Mouse (Mus musculus) cerebellum, adult 11 months (tissue): ENCODE data around the gene Idh3g.

ENCODE experiments used
- DNase-seq: peaks from one replicate; pipeline ENCODE4 v3.0.0; 2022

The Idh3g gene

GRCm38 (mm10) chrX:73786364-73787224 is at the start of gene Idh3g, which contains the start of gene Ssr4:
Gene Idh3g (minus strand): TSS chrX:73786897.
Gene Ssr4 (plus strand): TSS chrX:73787028.
- peak; percentile 90 for DNase-seq

DNA sequence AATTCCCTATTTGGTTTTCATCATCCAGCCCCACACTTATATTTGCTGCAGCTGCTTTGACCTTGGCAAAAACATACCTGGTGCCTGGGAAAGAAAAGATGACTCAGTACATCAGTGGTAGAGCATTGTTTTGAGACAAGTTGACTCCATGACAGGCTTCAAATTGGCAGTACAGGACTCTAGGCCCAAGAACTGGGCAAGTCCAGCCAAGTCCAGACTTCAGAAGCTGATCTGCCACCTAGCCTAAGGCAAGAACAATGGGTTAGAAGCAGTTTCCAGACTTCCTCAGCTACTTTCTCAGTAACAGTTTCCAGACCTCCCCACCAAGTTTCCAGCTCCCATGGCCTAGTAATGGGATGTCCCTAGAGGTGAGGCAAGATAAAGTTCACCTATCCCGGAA is 49.0 kb upstream of the Idh3g start:
- no peak for DNase-seq

DNA sequence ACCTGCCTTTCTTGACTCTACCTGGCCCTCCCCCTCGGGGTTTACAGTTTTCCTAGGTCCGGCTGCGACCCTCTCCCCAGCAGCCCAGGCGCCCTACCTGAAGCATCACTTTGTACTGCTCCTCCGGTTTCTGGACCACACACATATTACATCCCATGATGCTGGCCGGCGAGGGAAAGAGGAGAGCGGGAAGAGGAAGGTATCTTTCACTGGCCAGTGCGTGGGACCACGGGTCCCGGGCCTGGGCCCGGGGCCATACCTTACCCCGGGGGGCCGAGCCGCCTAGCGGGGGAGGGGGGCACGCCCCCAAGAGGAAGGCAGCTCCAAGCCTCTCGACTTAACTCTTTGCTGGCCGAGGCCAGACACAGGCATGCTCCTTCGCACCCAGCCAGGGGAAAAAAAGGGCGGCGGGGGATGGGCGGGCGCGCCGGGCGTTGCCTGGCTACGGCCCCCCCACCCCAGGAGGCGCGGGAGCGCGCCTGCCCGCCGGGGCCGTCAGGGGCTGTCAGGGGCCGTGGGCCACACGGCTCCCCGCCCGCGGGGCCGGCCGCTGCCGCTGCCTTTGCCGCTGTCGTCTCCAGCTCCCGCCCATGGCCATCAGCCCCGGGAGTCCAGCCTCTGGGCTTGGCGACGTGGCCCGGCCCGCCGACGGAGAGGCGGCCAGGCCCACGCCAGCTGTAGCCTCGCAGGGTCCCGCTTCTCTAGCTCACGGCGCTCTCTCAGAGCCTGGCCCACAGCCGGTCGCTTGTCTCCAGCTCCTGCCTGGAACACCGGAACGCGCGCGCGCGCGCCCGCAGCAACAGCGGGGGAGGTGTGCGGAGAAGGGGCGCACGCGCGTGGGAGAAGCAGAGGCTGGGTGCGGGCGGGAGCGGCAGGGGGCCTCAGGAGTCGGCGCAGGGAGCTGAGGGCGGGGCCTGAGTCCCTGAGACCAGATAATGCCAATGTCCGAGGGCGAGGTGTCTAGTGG is 37.8 kb upstream of the Idh3g start, which contains the start of gene Pdzd4:
Gene Pdzd4, minus strand, starts transcription at position 785 of the 967 bp plus-strand sequence.
- DNase-seq = peak; percentile 71

DNA sequence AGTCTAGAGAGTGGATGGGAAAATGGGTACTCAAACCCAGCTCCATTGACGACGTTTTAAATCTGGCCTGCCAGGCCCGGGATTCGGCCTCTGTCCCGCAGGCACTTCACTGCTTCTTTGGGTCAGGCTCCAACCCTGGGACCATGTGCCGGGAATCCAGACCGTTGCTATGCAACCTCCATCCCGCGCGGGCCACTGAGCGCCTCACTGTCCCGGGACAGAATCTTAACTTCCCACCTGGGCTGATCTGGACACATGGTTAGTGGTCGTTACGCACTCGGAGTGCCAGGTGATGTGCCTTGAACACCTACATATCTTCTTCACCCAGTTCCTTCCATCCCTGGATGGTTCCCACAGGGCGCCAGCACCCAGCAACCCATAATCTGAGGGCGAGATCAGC is 37.0 kb upstream of the Idh3g start:
- peak; percentile 21 for DNase-seq

DNA sequence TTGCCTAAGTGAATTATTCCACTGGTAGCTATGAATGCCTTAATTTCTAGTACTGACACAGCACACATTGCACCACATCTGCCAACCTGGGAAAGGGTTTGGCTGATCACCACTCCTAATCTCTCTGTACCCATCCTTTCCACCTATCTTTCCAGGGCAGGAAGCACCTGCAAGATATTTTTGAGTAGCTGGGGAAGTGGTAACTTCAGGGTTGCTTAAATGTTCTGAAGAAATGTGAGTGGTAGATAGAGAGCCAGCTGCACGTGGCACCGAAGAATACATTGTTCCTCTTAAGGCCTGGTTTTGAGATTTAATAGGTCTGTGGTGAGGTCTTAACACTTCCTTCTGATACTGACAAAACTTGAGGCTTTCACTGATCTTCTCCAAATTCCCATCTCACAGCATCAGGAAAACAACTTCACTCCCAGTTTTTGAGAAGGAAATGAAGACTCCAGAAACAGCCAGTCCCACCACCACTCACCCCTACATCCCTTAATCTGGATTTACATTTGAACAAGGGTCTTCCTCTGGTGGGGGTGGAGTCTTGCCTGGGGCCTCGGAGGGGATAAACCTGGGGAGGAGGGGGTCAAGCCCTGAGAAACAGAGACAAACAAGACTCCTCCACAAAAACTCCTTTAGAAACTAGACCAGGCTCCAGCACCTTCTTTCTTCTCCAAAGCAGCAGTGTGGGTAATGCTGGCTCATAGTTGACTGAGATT is 30.1 kb upstream of the Idh3g start:
- DNase-seq = no peak

DNA sequence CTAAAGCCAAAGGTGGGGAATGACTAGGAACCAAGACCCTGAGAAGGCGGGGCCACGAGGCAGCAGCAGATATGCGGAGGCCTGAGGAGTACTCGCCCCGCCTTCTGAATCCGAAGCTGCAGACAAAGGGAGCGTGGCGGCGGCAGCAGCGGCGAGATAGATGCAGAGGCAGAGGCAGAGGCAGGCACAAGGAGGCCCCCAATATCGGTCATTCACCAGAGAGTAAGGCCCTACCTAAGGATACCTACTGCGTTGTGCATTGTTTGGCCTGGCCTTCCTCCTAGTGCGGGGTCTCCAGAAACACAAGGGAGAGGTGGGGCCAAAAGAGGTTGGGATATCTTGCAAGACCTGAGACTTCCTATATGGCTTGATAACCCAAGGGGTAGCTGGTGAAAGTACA is 28.4 kb upstream of the Idh3g start:
- no peak for DNase-seq

- no peak for DNase-seq
Measured at GRCm38 (mm10) chrX:73805814-73806213, 19.1 kb upstream of the Idh3g start.

- DNase-seq = peak; percentile 81
Measured at GRCm38 (mm10) chrX:73798502-73798901, 11.8 kb upstream of the Idh3g start.

- no peak for DNase-seq
Measured at GRCm38 (mm10) chrX:73797511-73797910, 10.8 kb upstream of the Idh3g start.

GRCm38 (mm10) chrX:73793505-73793904 is 6.8 kb upstream of the Idh3g start:
- DNase-seq = no peak

GRCm38 (mm10) chrX:73793039-73793438 is 6.3 kb upstream of the Idh3g start:
- no peak for DNase-seq

- DNase-seq = no peak
Measured at GRCm38 (mm10) chrX:73788501-73788900, 1.8 kb upstream of the Idh3g start.

DNA sequence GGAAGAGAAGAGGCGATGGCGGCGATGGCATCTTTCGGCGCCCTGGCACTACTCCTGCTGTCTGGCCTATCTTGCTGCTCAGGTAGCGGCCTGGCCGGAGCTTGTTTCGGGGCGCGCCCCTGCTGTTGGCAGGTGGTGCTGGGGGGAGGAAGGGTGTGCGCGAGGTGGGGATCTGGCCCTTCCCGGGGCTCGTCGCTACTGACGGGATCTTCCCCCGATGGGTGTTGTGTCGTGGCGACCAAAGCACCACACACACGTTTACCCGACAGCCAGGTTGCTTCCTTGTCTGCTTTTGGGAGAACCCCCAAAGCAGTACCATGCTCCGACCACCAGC is 495 bp upstream of the Idh3g start:
- DNase-seq = no peak

GRCm38 (mm10) chrX:73785666-73786065 is 1.0 kb downstream of the Idh3g start:
- no peak for DNase-seq

DNA sequence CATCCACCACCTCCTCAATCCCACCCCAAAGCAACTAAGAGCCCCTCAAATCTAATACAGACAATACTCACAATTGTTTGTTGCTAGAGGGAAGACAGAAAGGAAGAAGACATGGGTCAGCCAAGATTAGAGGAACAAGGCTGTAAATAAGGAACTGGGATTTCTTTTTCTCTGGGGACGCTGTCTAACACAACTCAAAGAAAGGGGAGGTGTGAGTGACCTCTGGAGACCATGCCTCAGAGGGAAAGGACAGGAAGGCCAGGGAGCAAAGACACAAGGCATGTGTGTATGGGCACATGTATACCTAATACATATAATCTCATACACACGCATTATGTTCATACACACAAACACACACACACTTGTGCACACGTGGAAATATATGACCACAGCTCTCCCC is 4.5 kb downstream of the Idh3g start:
- DNase-seq = no peak

GRCm38 (mm10) chrX:73774802-73775483 is 11.8 kb downstream of the Idh3g start:
- DNase-seq = no peak

- DNase-seq = no peak
Measured at GRCm38 (mm10) chrX:73774168-73774760, 12.4 kb downstream of the Idh3g start, which contains the start of gene Srpk3. Gene Srpk3 (plus strand): TSS chrX:73774405.

GRCm38 (mm10) chrX:73767267-73767666 is 19.4 kb downstream of the Idh3g start:
- DNase-seq = no peak

GRCm38 (mm10) chrX:73765311-73765710 is 21.4 kb downstream of the Idh3g start:
- no peak for DNase-seq

GRCm38 (mm10) chrX:73758611-73759290 is 27.9 kb downstream of the Idh3g start:
- peak; percentile 55 for DNase-seq
